Mouse (Mus musculus) MN1 (cell line): ENCODE results near the gene 3110082I17Rik.

Source experiments
- DNase-seq: peaks from one replicate; pipeline ENCODE4 v3.0.0-alpha.2; 2016; ENCODE audit warnings: low spot score

The 3110082I17Rik gene

GRCm38 (mm10) chr5:139418633-139419032, 41.7 kb downstream of the 3110082I17Rik start:
- no peak for DNase-seq

- DNase-seq, result no peak
Measured at GRCm38 (mm10) chr5:139418110-139418509, 42.2 kb downstream of the 3110082I17Rik start.

GRCm38 (mm10) chr5:139417480-139417879, 42.8 kb downstream of the 3110082I17Rik start:
- DNase-seq, result no peak

- DNase-seq, result no peak
Measured at GRCm38 (mm10) chr5:139416942-139417341, 43.4 kb downstream of the 3110082I17Rik start.

- DNase-seq, result no peak
Measured at GRCm38 (mm10) chr5:139415001-139415400, 45.3 kb downstream of the 3110082I17Rik start.

- DNase-seq, result no peak
Measured at GRCm38 (mm10) chr5:139413545-139413944, 46.8 kb downstream of the 3110082I17Rik start.

GRCm38 (mm10) chr5:139411665-139412314, 48.5 kb downstream of the 3110082I17Rik start:
- peak; percentile 66 for DNase-seq

- DNase-seq, result no peak
Measured at GRCm38 (mm10) chr5:139411117-139411516, 49.2 kb downstream of the 3110082I17Rik start.

- no peak for DNase-seq
Measured at GRCm38 (mm10) chr5:139410056-139410455, 50.3 kb downstream of the 3110082I17Rik start.

GRCm38 (mm10) chr5:139409412-139409811, 50.9 kb downstream of the 3110082I17Rik start:
- peak; percentile 83 for DNase-seq

- no peak for DNase-seq
Measured at GRCm38 (mm10) chr5:139408511-139408910, 51.8 kb downstream of the 3110082I17Rik start.

GRCm38 (mm10) chr5:139407121-139407885, 53.0 kb downstream of the 3110082I17Rik start:
- peak; percentile 54 for DNase-seq

GRCm38 (mm10) chr5:139405953-139406352, 54.4 kb downstream of the 3110082I17Rik start:
- DNase-seq, result no peak

- DNase-seq, result no peak
Measured at GRCm38 (mm10) chr5:139405478-139405877, 54.8 kb downstream of the 3110082I17Rik start.

GRCm38 (mm10) chr5:139404801-139405401, 55.4 kb downstream of the 3110082I17Rik start, which contains the start of gene C130050O18Rik:
Gene C130050O18Rik, plus strand, starts transcription at chr5:139405280.
- DNase-seq, result no peak

- no peak for DNase-seq
Measured at GRCm38 (mm10) chr5:139403692-139404260, 56.6 kb downstream of the 3110082I17Rik start.

GRCm38 (mm10) chr5:139402106-139402505, 58.2 kb downstream of the 3110082I17Rik start:
- DNase-seq, result no peak

GRCm38 (mm10) chr5:139399991-139400390, 60.3 kb downstream of the 3110082I17Rik start:
- DNase-seq, result no peak

- no peak for DNase-seq
Measured at GRCm38 (mm10) chr5:139398786-139399185, 61.5 kb downstream of the 3110082I17Rik start.

GRCm38 (mm10) chr5:139397959-139398753, 62.2 kb downstream of the 3110082I17Rik start:
- DNase-seq, result peak; percentile 91

GRCm38 (mm10) chr5:139397359-139397916, 62.9 kb downstream of the 3110082I17Rik start:
- DNase-seq, result no peak
